Mouse (Mus musculus) liver, postnatal 0 days (tissue): ENCODE results near the gene Aph1c.
"Not testable (repeated sequence)": the region's sequence is repeated elsewhere in the genome, so short reads cannot be mapped to it uniquely, and the experiment has no call there.

Source experiments
- CTCF ChIP-seq: sonication (generic); IDR thresholded peaks from 2 replicates; pipeline ENCODE4 v1.5.1; 2016; ENCODE audit warnings: antibody characterized with exemption, low read depth
- EP300 ChIP-seq: IDR thresholded peaks from 2 replicates; pipeline ENCODE4 v1.6.1; 2016; ENCODE audit warnings: antibody characterized with exemption, low read depth, mild to moderate bottlenecking

DNA sequence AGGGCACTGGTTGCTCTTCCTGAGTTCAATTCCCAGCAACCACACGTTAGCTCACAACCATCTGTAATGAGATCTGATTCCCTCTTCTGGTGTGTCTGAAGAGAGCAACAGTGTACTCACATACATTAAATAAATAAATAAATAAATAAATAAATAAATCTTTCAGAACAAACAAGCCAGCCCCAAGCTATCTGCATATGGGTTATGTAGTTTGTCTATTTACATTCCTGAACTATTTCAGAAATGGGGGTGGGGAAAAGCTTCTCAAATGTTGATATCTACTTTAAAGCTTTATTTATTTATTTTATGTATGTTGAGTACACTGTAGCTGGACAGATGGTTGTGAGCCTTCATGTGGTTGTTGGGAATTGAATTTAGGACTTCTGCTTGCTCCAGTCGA lies 38.5 kb upstream of the Aph1c start:
- not testable (repeated sequence) for TF ChIP-seq CTCF, EP300
